Mouse (Mus musculus) lung, postnatal 0 days (tissue): ENCODE results near the gene Gngt2. TPM values are rescaled to one million over a fixed set of nuclear protein-coding genes. Genes with fewer than 3 reads are reported as not detected.

Experiments used
- ATAC-seq: fragments of 200-750 bp; cut with Nextera tagmentation; 2 replicates; pipeline ENCODE4 v1.8.0; 2017; ENCODE audit warnings: moderate library complexity
- DNase-seq: peaks from one replicate; pipeline ENCODE4 v3.0.0-alpha.2; 2016; ENCODE audit warnings: low spot score
- H3K27ac ChIP-seq: fragments of 300-500 bp; sonication (generic); 2 replicates; pipeline ENCODE4 v1.5.1; 2014; ENCODE audit warnings: antibody characterized with exemption, mild to moderate bottlenecking, low read length, mixed read lengths
- H3K27me3 ChIP-seq: fragments of 300-500 bp; sonication (generic); replicated peaks from 2 replicates; pipeline ENCODE4 v1.6.1; 2014; ENCODE audit warnings: low read length, mixed read lengths; ENCODE audit not compliant: insufficient read depth
- H3K36me3 ChIP-seq: fragments of 300-500 bp; sonication (generic); 2 replicates; pipeline ENCODE4 v1.6.1; 2014; ENCODE audit warnings: low read length, mixed read lengths; ENCODE audit not compliant: insufficient read depth
- H3K4me1 ChIP-seq: fragments of 300-500 bp; sonication (generic); 2 replicates; pipeline ENCODE4 v1.6.1; 2014; ENCODE audit warnings: antibody characterized with exemption, low read depth, low read length, mixed read lengths; ENCODE audit not compliant: insufficient read depth
- H3K4me2 ChIP-seq: fragments of 300-500 bp; sonication (generic); replicated peaks from 2 replicates; pipeline ENCODE4 v1.6.1; 2014; ENCODE audit warnings: low read depth, mild to moderate bottlenecking, low read length, moderate library complexity, mixed read lengths
- H3K4me3 ChIP-seq: fragments of 300-500 bp; sonication (generic); 2 replicates; pipeline ENCODE4 v1.5.1; 2014; ENCODE audit warnings: low read depth, low read length
- H3K9ac ChIP-seq: fragments of 300-500 bp; sonication (generic); replicated peaks from 2 replicates; pipeline ENCODE4 v1.6.1; 2014; ENCODE audit warnings: low read depth, mild to moderate bottlenecking
- H3K9me3 ChIP-seq: fragments of 300-500 bp; sonication (generic); 2 replicates; pipeline ENCODE4 v1.6.1; 2016; ENCODE audit warnings: low read length, mixed read lengths
- CTCF ChIP-seq: IDR thresholded peaks from 2 replicates; pipeline ENCODE4 v1.5.1; 2016; ENCODE audit warnings: antibody characterized with exemption, mild to moderate bottlenecking
- EP300 ChIP-seq: IDR thresholded peaks from 2 replicates; pipeline ENCODE4 v1.6.1; 2016; ENCODE audit warnings: antibody characterized with exemption, mild to moderate bottlenecking, control low read depth
- WGBS: fragments of 180-500 bp; shearing (Covaris S2); extraction: QIAGEN DNeasy Blood & Tissue Kit; methylation state at CpG from one replicate; pipeline ENCODE4 v1.1.7; 2014; 5-methylcytosine and 5-hydroxymethylcytosine counted together
- polyA plus RNA-seq: library from polyadenylated mRNA; unstranded; fragments of >200 nt; fragmentation: Nextera tagmentation; extraction: Ambion mirVana; gene quantifications from 2 replicates; pipeline ENCODE4 v1.2.1, GENCODE M21; 2015

The Gngt2 gene
- polyA plus RNA-seq, 1 experiment from 2014 or later = 75.9 TPM

DNA sequence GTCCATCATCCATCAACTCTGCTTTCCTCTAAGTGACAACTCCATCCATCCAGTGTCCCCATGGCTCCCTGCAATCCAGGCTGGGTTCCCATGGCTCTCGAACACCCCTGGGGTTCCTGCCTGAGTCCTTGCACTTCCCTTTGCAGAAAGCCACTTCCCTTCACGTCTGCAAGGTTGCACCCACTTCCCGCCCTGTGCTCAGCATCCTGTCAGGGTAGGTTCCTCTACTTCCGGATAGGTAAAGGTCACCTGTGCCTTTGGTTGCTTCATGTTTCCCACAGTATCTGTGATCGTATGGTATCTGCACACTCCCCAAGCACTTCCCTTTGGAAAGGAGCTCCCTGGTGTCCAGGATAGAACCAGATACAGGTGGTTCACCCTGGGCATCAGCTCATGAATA lies 32.0 kb upstream of the Gngt2 start:
- WGBS = 62% methylated on average over 5 of the region's 5 CpGs
- Histone ChIP-seq H3K27me3 (no peaks in the 10 kb centered on the region), H3K9ac (no peak overlapping the region), H3K4me1 (no peaks in the 10 kb centered on the region), H3K9me3 (no peaks in the 10 kb centered on the region), H3K4me2 (no peak overlapping the region), H3K4me3 (no peak overlapping the region), H3K36me3 (no peaks in the 10 kb centered on the region), H3K27ac (no peak overlapping the region)
- TF ChIP-seq EP300 (no peak), CTCF (no peak)
- no peak; the same call in 1 of the 2 replicates for ATAC-seq
- no peak for DNase-seq

- H3K36me3 ChIP-seq = no peaks in the 10 kb centered on the region
These were observed 31.5 kb upstream of the Gngt2 start for GRCm38 (mm10) chr11:95805527-95805926.

DNA sequence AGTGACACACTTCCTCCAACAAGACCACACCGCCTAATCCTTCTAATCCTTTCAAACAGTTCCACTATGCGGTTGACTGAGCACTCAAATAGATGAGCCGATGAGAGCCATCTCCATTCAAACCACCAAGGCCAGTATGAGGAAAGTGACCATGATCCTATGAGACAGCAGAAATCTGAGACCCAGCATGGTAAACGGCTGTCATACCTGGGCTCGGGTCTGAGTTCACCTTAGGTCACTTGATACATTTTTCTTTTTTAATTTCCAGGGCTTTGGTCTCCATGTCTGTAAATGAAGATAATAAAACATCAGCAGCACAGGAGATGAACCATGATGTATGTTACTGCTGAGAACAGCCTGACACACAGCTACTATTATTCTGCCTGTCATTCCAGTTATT lies 29.1 kb upstream of the Gngt2 start:
- Histone ChIP-seq H3K36me3 (no peaks in the 10 kb centered on the region), H3K4me1 (no peaks in the 10 kb centered on the region), H3K4me3 (no peak overlapping the region), H3K27ac (no peak overlapping the region), H3K9me3 (no peaks in the 10 kb centered on the region), H3K9ac (no peak overlapping the region), H3K27me3 (no peaks in the 10 kb centered on the region), H3K4me2 (no peak overlapping the region)
- TF ChIP-seq EP300 = no peak
- no peak for TF ChIP-seq CTCF
- DNase-seq (no peak), ATAC-seq (no peak)
- WGBS = 95% methylated on average over 5 of the region's 5 CpGs

More at GRCm38 (mm10) chr11:95805527-95805926, 31.5 kb upstream of the Gngt2 start:
- Histone ChIP-seq H3K27ac (no peak overlapping the region), H3K4me1 (no peaks in the 10 kb centered on the region), H3K4me2 (no peak overlapping the region), H3K9me3 (no peaks in the 10 kb centered on the region), H3K27me3 (no peaks in the 10 kb centered on the region), H3K9ac (no peak overlapping the region), H3K4me3 (no peak overlapping the region)
- 26% methylated on average over 3 of the region's 3 CpGs for WGBS
- ATAC-seq = peak; percentile 62
- peak; percentile 34 for DNase-seq
- no peak for TF ChIP-seq CTCF
- no peak for TF ChIP-seq EP300

GRCm38 (mm10) chr11:95808448-95809011 lies 28.5 kb upstream of the Gngt2 start:
- Histone ChIP-seq H3K4me1 (no peaks in the 10 kb centered on the region), H3K27ac (no peak overlapping the region), H3K4me2 (no peak overlapping the region), H3K9me3 (no peaks in the 10 kb centered on the region), H3K9ac (no peak overlapping the region), H3K4me3 (no peak overlapping the region), H3K27me3 (no peaks in the 10 kb centered on the region), H3K36me3 (no peaks in the 10 kb centered on the region)
- TF ChIP-seq CTCF = no peak
- no peak for TF ChIP-seq EP300
- ATAC-seq = no peak
- WGBS = 56% methylated on average over 5 of the region's 5 CpGs
- no peak for DNase-seq

- no peaks in the 10 kb centered on the region for H3K36me3 ChIP-seq
- no peak overlapping the region for H3K9ac ChIP-seq
- no peaks in the 10 kb centered on the region for H3K4me1 ChIP-seq
- no peak overlapping the region for H3K4me3 ChIP-seq
- 47% methylated on average over 5 of the region's 5 CpGs for WGBS
- TF ChIP-seq CTCF (no peak), EP300 (no peak)
- H3K27me3 ChIP-seq = no peaks in the 10 kb centered on the region
- no peak overlapping the region for H3K4me2 ChIP-seq
- ATAC-seq (no peak), DNase-seq (no peak)
- H3K27ac ChIP-seq = no peak overlapping the region
- no peaks in the 10 kb centered on the region for H3K9me3 ChIP-seq
These were observed 27.4 kb upstream of the Gngt2 start for GRCm38 (mm10) chr11:95809603-95810002.

DNA sequence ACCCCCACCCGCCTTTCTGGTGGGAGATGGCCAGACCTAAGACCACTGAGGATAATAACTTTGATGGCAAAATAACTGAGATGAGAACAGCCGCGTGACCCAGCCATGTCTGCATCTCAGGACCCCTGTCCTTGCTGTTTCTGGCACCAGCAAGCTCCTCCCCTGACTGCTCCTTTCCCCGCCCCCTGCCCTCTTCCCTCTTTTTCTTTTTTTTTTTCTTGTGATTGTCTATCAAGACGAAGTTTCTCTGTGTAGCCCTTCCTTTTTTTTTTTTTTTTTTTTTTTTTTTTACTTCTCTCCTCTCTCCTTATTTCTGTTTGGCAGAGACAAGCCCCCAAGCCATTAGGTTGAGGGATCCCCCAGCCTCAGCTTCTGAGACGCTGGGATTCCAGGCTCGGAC lies 26.2 kb upstream of the Gngt2 start:
- TF ChIP-seq CTCF (no peak), EP300 (no peak)
- no peak for ATAC-seq
- no peaks in the 10 kb centered on the region for H3K9me3 ChIP-seq

GRCm38 (mm10) chr11:95811741-95812140 lies 25.3 kb upstream of the Gngt2 start:
- TF ChIP-seq CTCF = no peak
- TF ChIP-seq EP300 = no peak

More for the DNA sequence above, 26.2 kb upstream of the Gngt2 start:
- Histone ChIP-seq H3K4me1 (no peaks in the 10 kb centered on the region), H3K27me3 (no peaks in the 10 kb centered on the region), H3K27ac (no peak overlapping the region), H3K36me3 (no peaks in the 10 kb centered on the region), H3K4me3 (no peak overlapping the region), H3K9ac (no peak overlapping the region), H3K4me2 (no peak overlapping the region)
- 63% methylated on average over 6 of the region's 7 CpGs for whole genome bisulfite sequencing
- DNase-seq = no peak

More at GRCm38 (mm10) chr11:95811741-95812140, 25.3 kb upstream of the Gngt2 start:
- Histone ChIP-seq H3K9ac (no peak overlapping the region), H3K4me3 (no peak overlapping the region), H3K27ac (no peak overlapping the region), H3K4me1 (no peaks in the 10 kb centered on the region), H3K27me3 (no peaks in the 10 kb centered on the region), H3K36me3 (no peaks in the 10 kb centered on the region), H3K9me3 (no peaks in the 10 kb centered on the region), H3K4me2 (no peak overlapping the region)
- 83% methylated on average over 6 of the region's 6 CpGs for WGBS
- DNase-seq (no peak), ATAC-seq (no peak)
